Mouse (Mus musculus) C2C12 (cell line): ENCODE results near the gene Rbks. TPM values are rescaled to one million over a fixed set of nuclear protein-coding genes. Genes with fewer than 3 reads are reported as not detected.

Experiments
- H3K27me3 ChIP-seq: one replicate; pipeline ENCODE4 v1.6.1; 2011; ENCODE audit not compliant: control insufficient read depth, insufficient read depth, insufficient read length
- H3K36me3 ChIP-seq: one replicate; pipeline ENCODE4 v1.6.1; 2011; ENCODE audit not compliant: control insufficient read depth, insufficient read depth
- H3K4me3 ChIP-seq: one replicate; pipeline ENCODE4 v1.5.1; 2011; ENCODE audit warnings: mild to moderate bottlenecking, control low read depth; ENCODE audit not compliant: poor library complexity, insufficient read depth, severe bottlenecking
- H3K79me2 ChIP-seq: one replicate; pipeline ENCODE4 v1.6.1; 2011; ENCODE audit not compliant: control insufficient read depth, insufficient read depth
- H3K79me3 ChIP-seq: one replicate; pipeline ENCODE4 v1.6.1; 2011; ENCODE audit warnings: low read depth, control low read depth
- H3ac ChIP-seq: one replicate; pipeline ENCODE3; 2011; ENCODE audit warnings: low read depth; ENCODE audit not compliant: control insufficient read depth, insufficient read length
- CEBPB ChIP-seq: IDR thresholded peaks from one replicate; pipeline ENCODE4 v1.6.1; 2011; ENCODE audit warnings: low read depth, mild to moderate bottlenecking, control low read depth, moderate library complexity
- CTCF ChIP-seq: IDR thresholded peaks from one replicate; pipeline ENCODE4 v1.5.1; 2011; ENCODE audit not compliant: control insufficient read depth, insufficient read depth, insufficient read length
- FOSL1 ChIP-seq: IDR thresholded peaks from one replicate; pipeline ENCODE4 v1.8.0; 2011; ENCODE audit warnings: mild to moderate bottlenecking, low read length; ENCODE audit not compliant: poor library complexity, insufficient read depth, severe bottlenecking
- MAX ChIP-seq: IDR thresholded peaks from one replicate; pipeline ENCODE4 v1.6.1; 2011; ENCODE audit warnings: mild to moderate bottlenecking, control low read depth
- MYOD1 ChIP-seq: IDR thresholded peaks from one replicate; pipeline ENCODE4 v1.6.1; 2011; ENCODE audit warnings: low read depth; ENCODE audit not compliant: control insufficient read depth, insufficient read length
- MYOG ChIP-seq: IDR thresholded peaks from one replicate; pipeline ENCODE4 v1.6.1; 2011; ENCODE audit not compliant: control insufficient read depth, insufficient read length; ENCODE audit errors: extremely low read depth
- USF1 ChIP-seq: IDR thresholded peaks from one replicate; pipeline ENCODE4 v1.6.1; 2011; ENCODE audit warnings: low read depth, mild to moderate bottlenecking, control low read depth, moderate library complexity
- polyA plus RNA-seq: library from polyadenylated mRNA; unstranded; fragments of >200 nt; fragmentation: generic; extraction: Trizol; gene quantifications from one replicate; pipeline ENCODE4 v1.2.1, GENCODE M21; 2012; ENCODE audit warnings: missing spikeins

Rbks gene
- polyA plus RNA-seq, 1 experiment = 1.3 TPM

DNA sequence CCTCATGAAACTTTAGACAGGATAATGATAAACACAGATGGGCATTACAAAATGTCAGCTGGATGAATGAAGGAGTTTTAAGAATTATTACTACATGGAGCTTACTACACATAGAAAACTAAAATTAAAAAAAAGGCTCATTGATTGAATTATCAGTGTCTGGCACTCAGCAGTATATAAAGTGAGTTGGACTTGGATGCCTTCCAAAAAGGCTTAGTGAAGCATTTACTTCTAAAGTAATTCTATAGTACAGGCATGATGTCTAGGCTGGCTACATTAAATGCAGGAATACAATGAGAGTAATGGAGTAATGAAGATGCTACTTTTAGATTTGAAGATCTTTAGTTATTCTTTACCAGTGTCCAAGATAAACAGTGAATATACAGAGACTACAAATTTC, 4.2 kb downstream of the Rbks start:
- peaks cover 8% of the 10 kb centered on the region for H3K79me2 ChIP-seq
- no peak for TF ChIP-seq CTCF
- TF ChIP-seq FOSL1 = no peak
- TF ChIP-seq CEBPB = no peak
- TF ChIP-seq USF1 = no peak
- no peak for TF ChIP-seq MYOG
- no peak for TF ChIP-seq MAX
- TF ChIP-seq MYOD1 = no peak

DNA sequence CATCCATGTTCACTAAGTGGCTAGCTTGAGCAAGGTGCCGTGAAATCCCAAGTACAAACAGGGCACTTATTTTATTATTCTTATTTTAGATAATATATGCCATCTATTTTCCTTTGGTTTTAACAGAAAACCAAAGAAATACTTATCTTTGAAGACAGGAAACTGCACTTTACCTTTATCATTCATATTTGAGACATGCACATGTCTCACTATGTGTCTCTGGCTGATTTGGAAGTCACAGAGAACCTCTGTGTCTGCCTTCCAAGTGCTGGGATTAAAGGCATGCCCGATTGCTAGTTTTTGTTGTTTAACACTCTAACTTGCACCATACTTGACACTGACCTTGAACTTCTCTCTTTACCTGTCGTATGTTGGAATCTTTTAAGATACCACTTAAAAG, 9.5 kb downstream of the Rbks start:
- H3K36me3 ChIP-seq = no peaks in the 10 kb centered on the region
- no peak for TF ChIP-seq CTCF
- no peak for TF ChIP-seq CEBPB
- no peak for TF ChIP-seq MAX
- TF ChIP-seq MYOG = no peak
- no peak for TF ChIP-seq USF1
- no peak for TF ChIP-seq FOSL1
- TF ChIP-seq MYOD1 = no peak
- H3K79me3 ChIP-seq = no peaks in the 10 kb centered on the region
- no peak overlapping the region for H3K4me3 ChIP-seq
- no peak overlapping the region for H3ac ChIP-seq
- H3K79me2 ChIP-seq = no peaks in the 10 kb centered on the region
- no peaks in the 10 kb centered on the region for H3K27me3 ChIP-seq

More for the DNA sequence above, 4.2 kb downstream of the Rbks start:
- H3K79me3 ChIP-seq = no peaks in the 10 kb centered on the region
- H3ac ChIP-seq = no peak overlapping the region
- no peak overlapping the region for H3K4me3 ChIP-seq
- H3K36me3 ChIP-seq = no peaks in the 10 kb centered on the region
- H3K27me3 ChIP-seq = no peaks in the 10 kb centered on the region

DNA sequence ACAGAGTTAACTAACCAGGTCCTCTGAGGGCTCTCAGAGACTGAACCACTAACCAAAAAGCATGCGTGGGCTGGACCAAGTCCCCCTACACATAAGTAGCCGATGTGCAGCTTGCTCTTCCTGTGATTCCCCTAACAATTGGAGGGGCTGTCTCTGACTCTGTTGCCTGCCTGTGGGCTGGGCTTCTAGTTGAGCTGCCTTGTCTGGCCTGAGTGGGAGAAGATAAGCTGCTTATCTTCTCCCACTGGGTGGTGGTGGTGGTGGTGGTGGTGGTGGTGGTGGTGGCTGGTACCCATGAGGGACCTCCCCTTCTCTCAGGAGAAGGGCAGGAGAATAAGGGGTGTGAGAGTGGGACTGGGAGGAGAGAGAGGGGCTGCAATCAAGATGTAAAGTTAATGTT, 11.4 kb downstream of the Rbks start:
- Histone ChIP-seq H3ac (no peak overlapping the region), H3K36me3 (no peaks in the 10 kb centered on the region), H3K4me3 (no peak overlapping the region), H3K27me3 (no peaks in the 10 kb centered on the region), H3K79me3 (no peaks in the 10 kb centered on the region), H3K79me2 (no peaks in the 10 kb centered on the region)
- TF ChIP-seq MYOG (no peak), FOSL1 (no peak), USF1 (no peak), MYOD1 (no peak), CTCF (no peak), CEBPB (no peak), MAX (no peak)

DNA sequence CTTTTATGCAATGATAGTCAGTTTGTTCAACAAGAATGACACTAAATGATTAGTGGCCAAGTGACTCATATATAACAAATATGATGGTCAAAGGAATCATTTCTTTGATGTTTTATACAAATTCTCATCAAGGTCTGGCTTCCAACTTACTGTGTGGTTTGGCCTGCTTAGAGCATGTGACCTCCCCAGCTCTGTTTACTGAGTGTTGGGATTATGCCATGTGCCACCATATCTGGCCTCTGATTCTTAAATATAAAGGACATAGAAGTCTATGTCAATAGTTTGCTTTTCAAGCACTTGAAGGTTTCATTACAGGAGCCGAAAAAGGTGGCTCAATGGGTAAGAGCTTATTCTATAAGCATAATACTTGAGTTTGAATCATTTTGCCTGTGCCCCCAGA, 15.1 kb downstream of the Rbks start:
- Histone ChIP-seq H3K79me2 (no peaks in the 10 kb centered on the region), H3K36me3 (no peaks in the 10 kb centered on the region), H3ac (no peak overlapping the region), H3K79me3 (no peaks in the 10 kb centered on the region), H3K27me3 (no peaks in the 10 kb centered on the region), H3K4me3 (no peak overlapping the region)
- TF ChIP-seq USF1 = peak; percentile 49
- no peak for TF ChIP-seq MYOD1
- TF ChIP-seq MAX = no peak

DNA sequence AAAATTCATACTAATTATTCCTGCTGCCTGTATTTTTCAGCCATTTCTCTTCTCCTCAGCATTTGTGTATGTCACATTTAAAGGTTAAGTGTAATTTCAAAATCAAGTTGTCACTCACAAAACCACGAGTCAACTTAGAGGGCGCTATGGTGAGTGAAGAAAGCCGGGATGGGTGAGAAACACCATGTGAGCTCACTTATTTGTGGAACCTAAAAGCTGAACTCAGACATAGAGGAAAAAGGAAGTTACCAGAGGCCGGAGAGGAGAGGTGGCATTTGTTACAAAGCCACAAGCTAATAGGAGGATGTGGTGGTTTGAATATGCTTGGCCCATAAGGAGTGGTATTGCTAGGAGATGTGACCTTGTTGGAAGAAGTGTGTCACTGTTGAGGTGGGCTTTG, 17.2 kb downstream of the Rbks start:
- Histone ChIP-seq H3K79me3 (no peaks in the 10 kb centered on the region), H3K4me3 (no peak overlapping the region), H3K27me3 (no peaks in the 10 kb centered on the region), H3ac (no peak overlapping the region), H3K36me3 (no peaks in the 10 kb centered on the region), H3K79me2 (no peaks in the 10 kb centered on the region)
- TF ChIP-seq MAX = no peak
- no peak for TF ChIP-seq USF1

DNA sequence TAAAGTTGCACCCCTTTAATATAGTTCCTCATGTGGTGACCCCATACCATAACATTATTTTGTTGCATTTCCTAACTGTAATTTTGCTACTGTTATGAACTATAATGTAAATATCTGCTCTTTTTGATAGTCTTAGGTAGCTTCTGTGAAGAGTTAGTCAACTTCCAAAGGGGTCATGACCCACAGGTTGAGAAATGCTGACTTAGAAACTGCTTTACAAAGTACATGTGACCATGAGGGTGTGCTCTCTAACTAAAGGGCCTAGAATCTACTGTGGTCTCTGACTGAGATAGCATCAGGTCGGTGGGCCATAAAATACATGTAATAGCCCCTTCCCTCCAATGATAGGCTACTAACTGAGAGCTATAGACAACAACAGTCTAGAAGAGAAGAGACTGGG, 19.4 kb downstream of the Rbks start:
- Histone ChIP-seq H3K79me2 (no peaks in the 10 kb centered on the region), H3K4me3 (no peak overlapping the region), H3K27me3 (no peaks in the 10 kb centered on the region), H3K36me3 (no peaks in the 10 kb centered on the region), H3K79me3 (no peaks in the 10 kb centered on the region), H3ac (no peak overlapping the region)
- TF ChIP-seq CTCF (no peak), MAX (no peak), MYOG (no peak), FOSL1 (no peak), USF1 (no peak), MYOD1 (no peak), CEBPB (no peak)

DNA sequence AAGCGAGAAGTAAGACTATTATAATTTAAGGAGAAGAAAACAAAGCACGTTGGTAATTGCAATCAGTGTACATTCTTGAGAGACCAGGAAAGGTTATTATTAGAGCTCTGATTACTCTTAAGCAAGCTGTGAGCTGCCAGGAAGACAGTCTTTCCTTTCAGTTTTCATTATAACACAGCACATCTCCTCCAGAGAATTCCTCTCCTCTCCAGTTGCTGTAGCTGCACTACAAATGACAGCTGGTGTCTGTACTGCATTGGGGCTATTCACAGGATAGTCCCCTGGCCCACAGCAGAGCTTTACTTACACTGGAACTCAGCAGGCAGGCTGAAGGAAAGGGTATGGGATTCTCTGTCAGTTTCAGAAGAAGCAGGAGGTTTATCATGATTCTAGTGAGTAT, 24.0 kb downstream of the Rbks start:
- H3K79me3 ChIP-seq = no peaks in the 10 kb centered on the region
- TF ChIP-seq MYOG = no peak
- TF ChIP-seq MAX = no peak
- H3K36me3 ChIP-seq = no peaks in the 10 kb centered on the region
- no peak overlapping the region for H3ac ChIP-seq
- H3K27me3 ChIP-seq = no peaks in the 10 kb centered on the region
- no peaks in the 10 kb centered on the region for H3K79me2 ChIP-seq
- no peak overlapping the region for H3K4me3 ChIP-seq
